7 mouse cellular contexts compared by ENCODE assay signal in the genomic region with DNA sequence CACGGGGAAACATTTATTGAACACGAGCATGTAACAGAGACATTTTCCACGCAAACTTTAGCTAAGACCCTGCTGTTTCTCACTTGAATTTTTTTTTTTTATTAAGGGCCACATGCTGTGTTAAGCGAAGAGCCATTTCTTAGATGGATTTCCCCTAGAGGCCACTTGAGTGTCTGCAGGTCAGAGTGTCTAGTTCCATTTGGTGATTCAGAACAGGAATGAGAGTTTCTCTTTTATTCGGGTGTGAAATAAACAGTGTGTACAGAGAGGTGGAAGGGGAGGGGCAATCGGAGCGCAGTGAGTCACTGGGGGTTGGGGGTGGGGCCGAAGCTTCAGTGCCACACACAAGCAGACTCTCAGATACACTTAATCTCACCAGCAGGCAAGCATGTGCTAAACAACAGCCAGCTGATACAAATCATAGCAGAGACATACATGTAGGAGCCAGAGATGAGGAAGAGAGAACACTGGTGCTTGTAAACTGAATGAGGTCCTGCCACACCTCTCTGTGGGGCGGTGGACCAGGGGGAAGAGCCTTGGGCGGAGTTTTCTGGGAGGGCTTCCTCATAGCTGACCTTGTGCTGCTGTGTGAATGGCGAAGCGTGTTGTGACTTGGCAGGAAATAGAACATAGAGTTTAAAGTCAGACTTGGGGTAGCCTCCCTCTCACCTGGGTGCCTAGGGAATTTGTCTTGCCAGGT. TPM values are rescaled to one million over a fixed set of nuclear protein-coding genes. Genes with fewer than 3 reads are reported as not detected.
DNase-seq lines count a peak whose midpoint lies in the region; ATAC-seq lines count a peak whose summit lies in the region.

No protein-coding gene starts in this region.

- no peak overlapping the region for H3K4me3 ChIP-seq in heart, embryonic 12.5 days

- 59% methylated on average over 12 of the region's 12 CpGs for WGBS in heart, embryonic 12.5 days

- H3K27me3 ChIP-seq in heart, embryonic 12.5 days (replicated peaks): peaks cover 48% of the 10 kb centered on the region

- no peak overlapping the region for H3K4me2 ChIP-seq in heart, embryonic 12.5 days

- H3K36me3 ChIP-seq in heart, embryonic 12.5 days: no peaks in the 10 kb centered on the region

- peak; percentile 26 for DNase-seq in thymus, postnatal 0 days (ENCODE audit: low spot score)
- no peak for DNase-seq in thymus, postnatal 10 days (ENCODE audit: low spot score in 2 of 2)
- DNase-seq in adrenal gland, adult 2 months: peak; percentile 74
- peak; percentile 46 to 67 for DNase-seq in lung, adult 18-20 months
- DNase-seq in urinary bladder, postnatal 36 days (ENCODE audit: low spot score in 2 of 2): peak; percentile 69 to 81
- no peak for DNase-seq in layer of hippocampus, postnatal 36 days

- no peak overlapping the region for H3K27ac ChIP-seq in heart, embryonic 12.5 days (ENCODE audit: poor library complexity, severe bottlenecking)

- no peak overlapping the region for H3K9ac ChIP-seq in heart, embryonic 12.5 days

- peaks cover 23% of the 10 kb centered on the region for H3K4me1 ChIP-seq in heart, embryonic 12.5 days (replicated peaks)

- ATAC-seq in heart, embryonic 12.5 days (ENCODE audit: insufficient number of reproducible peaks, low FRiP score): no peak

- H3K9me3 ChIP-seq in heart, embryonic 12.5 days (replicated peaks): no peaks in the 10 kb centered on the region

RNA-seq across cellular contexts. Expression of gene Npas2, which starts 3.3 kb away (rescaled TPM):
- polyA plus RNA-seq in thymus, postnatal 0 days (2015; fragmentation: Nextera tagmentation; extraction: Ambion mirVana): 1.3 and 1.5 TPM in 2 replicates
- total RNA-seq in adrenal gland, adult 2 months (2021): 10 to 100 TPM in 1 of 2 experiments, 1 to 10 TPM in 1; 2.7 to 18.3 TPM
- 7.2 and 12.1 TPM in 2 replicates for polyA plus RNA-seq in adrenal gland, adult 2 months (2012; rRNA removed)
- polyA plus RNA-seq in heart, embryonic 12.5 days (2016; fragmentation: Nextera tagmentation; extraction: Ambion mirVana): 0.55 and 0.78 TPM in 2 replicates
- total RNA-seq in layer of hippocampus, postnatal 36 days (2021): 10 to 100 TPM; 30.1 to 33.5 TPM

Comparison
In these comparisons a context has a peak if more than half of its experiments do, and no peak if none do; other contexts are left out.
1. DNase-seq: peak in thymus, postnatal 0 days (single experiment), adrenal gland, adult 2 months (single experiment), lung, adult 18-20 months (2 of 2) and urinary bladder, postnatal 36 days (2 of 2); none in thymus, postnatal 10 days (0 of 2) and layer of hippocampus, postnatal 36 days (0 of 2).